Mouse (Mus musculus) testis, adult 2 months (tissue): ENCODE data around the gene Gm17571.

Experiments
- CTCF ChIP-seq: fragments of 200-500 bp; IDR thresholded peaks from 2 replicates; pipeline ENCODE4 v1.5.1; 2012; ENCODE audit warnings: low read depth, mild to moderate bottlenecking, inconsistent platforms, low read length, moderate library complexity; ENCODE audit not compliant: control insufficient read depth, insufficient read depth, insufficient replicate concordance
- POLR2A ChIP-seq: fragments of 200-500 bp; IDR thresholded peaks from 2 replicates; pipeline ENCODE4 v1.6.1; 2012; ENCODE audit warnings: low read depth, mild to moderate bottlenecking, inconsistent platforms, low read length, moderate library complexity; ENCODE audit not compliant: control insufficient read depth

- TF ChIP-seq CTCF: no peak
- TF ChIP-seq POLR2A: no peak
Measured at GRCm38 (mm10) chr9:13470013-13470412, 23.5 kb upstream of the Gm17571 start.
